Mouse (Mus musculus) heart, embryonic 13.5 days (tissue): ENCODE data around the gene 2900026A02Rik. TPM values are rescaled to one million over a fixed set of nuclear protein-coding genes. Genes with fewer than 3 reads are reported as not detected.

Source experiments
- ATAC-seq: fragments of 200-750 bp; cut with Nextera tagmentation; 2 replicates; pipeline ENCODE4 v1.8.0; 2017; ENCODE audit warnings: moderate TSS enrichment; ENCODE audit not compliant: insufficient number of reproducible peaks, low FRiP score, low TSS enrichment; ENCODE audit errors: extremely low read depth
- H3K27ac ChIP-seq: fragments of 300-500 bp; sonication (generic); replicated peaks from 2 replicates; pipeline ENCODE4 v1.5.1; 2015; ENCODE audit warnings: moderate library complexity, mild to moderate bottlenecking, inconsistent platforms
- H3K27me3 ChIP-seq: fragments of 300-500 bp; sonication (generic); replicated peaks from 2 replicates; pipeline ENCODE4 v1.6.1; 2015; ENCODE audit warnings: mild to moderate bottlenecking, inconsistent platforms
- H3K36me3 ChIP-seq: fragments of 300-500 bp; sonication (generic); 2 replicates; pipeline ENCODE4 v1.6.1; 2015; ENCODE audit warnings: mild to moderate bottlenecking, inconsistent platforms
- H3K4me1 ChIP-seq: fragments of 300-500 bp; sonication (generic); 2 replicates; pipeline ENCODE4 v1.6.1; 2015; ENCODE audit warnings: inconsistent platforms
- H3K4me2 ChIP-seq: fragments of 300-500 bp; sonication (generic); 2 replicates; pipeline ENCODE4 v1.6.1; 2015; ENCODE audit warnings: inconsistent platforms, mild to moderate bottlenecking, moderate library complexity
- H3K4me3 ChIP-seq: fragments of 300-500 bp; sonication (generic); 2 replicates; pipeline ENCODE4 v1.5.1; 2015; ENCODE audit warnings: moderate library complexity, mild to moderate bottlenecking, inconsistent platforms
- H3K9ac ChIP-seq: fragments of 300-500 bp; sonication (generic); 2 replicates; pipeline ENCODE4 v1.6.1; 2015; ENCODE audit warnings: inconsistent platforms, mild to moderate bottlenecking, moderate library complexity
- H3K9me3 ChIP-seq: fragments of 300-500 bp; sonication (generic); 2 replicates; pipeline ENCODE4 v1.6.1; 2016; ENCODE audit warnings: inconsistent platforms
- WGBS: fragments of 180-500 bp; shearing (Covaris S2); methylation state at CpG from one replicate; pipeline ENCODE4 v1.1.7; 2015; ENCODE audit warnings: mixed read lengths; 5-methylcytosine and 5-hydroxymethylcytosine counted together
- polyA plus RNA-seq: library from polyadenylated mRNA; unstranded; fragments of >200 nt; fragmentation: Nextera tagmentation; extraction: Ambion mirVana; gene quantifications from 2 replicates; pipeline ENCODE4 v1.2.1, GENCODE M21; 2015

Gene 2900026A02Rik
- polyA plus RNA-seq, 1 experiment from 2014 or later, result 14.8 TPM

DNA sequence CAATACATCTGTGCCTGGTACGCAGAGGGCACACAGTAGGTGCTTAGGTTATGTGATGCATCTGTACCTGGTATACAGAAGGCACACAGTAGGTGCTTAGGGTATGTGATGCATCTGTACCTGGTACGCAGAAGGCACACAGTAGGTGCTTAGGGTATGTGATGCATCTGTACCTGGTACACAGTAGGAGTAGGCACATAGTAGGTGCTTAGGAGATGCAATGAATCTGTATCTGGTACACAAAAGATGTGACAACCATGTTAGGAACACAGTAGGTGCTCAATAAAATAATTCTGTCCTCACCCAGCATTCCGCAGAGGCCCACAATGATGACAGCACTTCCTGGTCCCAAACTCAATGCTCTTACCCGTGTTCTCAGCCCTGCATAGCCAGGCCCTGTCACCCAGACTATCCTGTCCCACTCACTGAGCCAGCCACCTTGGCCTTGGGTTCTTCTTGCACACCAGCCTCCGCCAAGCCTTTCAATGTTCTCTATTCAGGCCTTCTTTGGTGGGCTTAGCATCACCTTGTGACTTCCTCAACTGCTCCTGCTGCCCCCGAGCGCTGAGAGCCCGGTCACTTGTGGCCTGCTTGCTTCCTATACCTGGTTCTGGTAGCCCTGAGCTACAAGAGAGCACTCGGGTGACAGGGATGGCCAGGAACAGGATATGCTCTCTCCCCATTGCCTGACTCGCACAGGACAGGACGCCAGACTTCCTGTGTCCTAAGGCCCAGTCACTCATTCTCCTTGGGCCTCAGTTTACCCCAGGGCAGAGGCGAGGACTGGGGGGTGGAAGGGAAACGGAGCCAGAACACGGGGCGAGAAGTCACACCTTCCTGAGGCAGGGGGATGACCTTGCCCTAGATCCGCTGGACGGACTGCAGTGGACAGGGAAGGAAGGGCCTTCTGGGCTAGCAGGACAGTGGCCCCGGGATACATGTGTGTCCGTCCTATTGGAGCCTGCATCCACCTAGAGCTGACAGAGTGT is 87.0 kb downstream of the 2900026A02Rik start:
- H3K27ac ChIP-seq, result peak overlapping the region; percentile 98
- peaks cover 77% of the 10 kb centered on the region for H3K4me1 ChIP-seq
- H3K4me2 ChIP-seq, result peak overlapping the region; percentile 86
- H3K9ac ChIP-seq, result peak overlapping the region; percentile 65
- H3K27me3 ChIP-seq, result no peaks in the 10 kb centered on the region
- 77% methylated on average over 19 of the region's 19 CpGs for WGBS
- ATAC-seq, result no peak
- H3K4me3 ChIP-seq, result no peak overlapping the region
- no peaks in the 10 kb centered on the region for H3K9me3 ChIP-seq
- H3K36me3 ChIP-seq, result peaks cover 15% of the 10 kb centered on the region

DNA sequence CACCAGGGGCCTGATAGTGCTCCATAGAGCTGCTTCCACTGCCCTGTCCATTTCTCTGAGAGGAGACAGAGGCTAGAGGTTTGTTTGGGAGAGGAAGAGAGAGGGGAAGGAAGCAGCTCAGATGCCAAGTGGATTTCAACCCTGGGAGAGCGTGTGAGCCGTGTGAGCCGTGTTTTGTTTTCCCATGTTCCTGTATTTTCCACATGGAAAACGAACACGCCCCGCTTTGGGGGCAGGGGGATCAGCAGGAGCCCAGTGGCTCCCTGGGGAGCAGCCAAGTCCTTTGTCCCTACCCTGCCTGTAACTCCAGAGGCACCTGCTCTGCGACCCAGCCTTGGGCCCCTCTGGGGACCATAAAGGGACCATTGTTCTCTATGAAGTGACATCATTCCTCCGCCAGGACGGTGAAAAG is 88.0 kb downstream of the 2900026A02Rik start:
- peaks cover 81% of the 10 kb centered on the region for H3K4me1 ChIP-seq
- WGBS, result 35% methylated on average over 9 of the region's 9 CpGs
- H3K27ac ChIP-seq, result peak overlapping the region; percentile 98
- no peaks in the 10 kb centered on the region for H3K9me3 ChIP-seq
- ATAC-seq, result peak; percentile 28; the same call in 1 of the 2 replicates
- peak overlapping the region; percentile 24 for H3K4me2 ChIP-seq
- peak overlapping the region; percentile 65 for H3K9ac ChIP-seq
- no peaks in the 10 kb centered on the region for H3K27me3 ChIP-seq
- H3K4me3 ChIP-seq, result peak overlapping the region; percentile 2; the same call in 1 of the 2 replicates
- peaks cover 19% of the 10 kb centered on the region for H3K36me3 ChIP-seq

DNA sequence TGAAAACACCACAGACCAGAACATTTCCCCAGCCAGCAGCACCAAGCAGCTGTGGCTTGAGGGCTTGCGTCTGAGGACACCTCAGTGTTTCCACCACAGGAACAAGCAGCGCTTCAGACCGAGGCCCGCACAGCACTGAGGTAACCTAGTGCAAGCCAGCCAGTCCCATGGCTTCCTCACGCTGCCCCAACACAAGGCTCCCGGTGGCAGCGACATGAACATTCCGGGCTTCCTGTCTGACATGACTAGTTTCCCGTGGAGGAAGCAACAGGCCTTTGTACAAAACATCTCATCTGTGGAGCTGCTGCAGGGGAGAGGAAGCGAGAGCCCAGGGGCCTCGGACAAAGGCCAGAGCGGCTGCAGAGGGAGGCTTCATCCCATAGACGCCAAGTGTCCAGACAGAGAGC is 88.4 kb downstream of the 2900026A02Rik start:
- H3K9me3 ChIP-seq, result no peaks in the 10 kb centered on the region
- ATAC-seq, result no peak
- 47% methylated on average over 13 of the region's 13 CpGs for WGBS

DNA sequence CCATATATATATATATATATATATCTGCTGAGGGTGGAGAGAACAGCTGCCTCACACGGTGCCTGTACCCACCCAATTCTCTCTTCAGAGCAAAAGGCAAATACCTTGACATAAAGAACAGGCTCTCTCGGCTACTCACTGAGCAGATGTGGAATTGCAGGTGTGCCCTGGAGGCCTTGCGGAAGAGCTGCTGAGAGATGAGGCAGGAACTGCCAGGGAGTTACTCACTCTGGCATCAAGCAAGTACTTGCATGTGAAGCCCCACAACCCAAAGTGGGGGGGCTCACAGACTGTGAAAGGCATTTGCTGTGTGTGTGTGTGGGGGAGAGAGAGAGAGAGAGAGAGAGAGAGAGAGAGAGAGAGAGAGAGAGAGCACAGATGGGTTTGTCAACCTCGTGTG is 92.6 kb downstream of the 2900026A02Rik start:
- 64% methylated on average over 4 of the region's 4 CpGs for WGBS
- Histone ChIP-seq H3K27ac (no peak overlapping the region), H3K9ac (peak overlapping the region; percentile 24; the same call in 1 of the 2 replicates), H3K27me3 (no peaks in the 10 kb centered on the region), H3K4me3 (no peak overlapping the region), H3K4me1 (peaks cover 77% of the 10 kb centered on the region), H3K9me3 (no peaks in the 10 kb centered on the region), H3K36me3 (peaks cover 29% of the 10 kb centered on the region), H3K4me2 (no peak overlapping the region)
- ATAC-seq, result no peak

More for the DNA sequence above, 88.4 kb downstream of the 2900026A02Rik start:
- peak overlapping the region; percentile 98 for H3K27ac ChIP-seq
- peak overlapping the region; percentile 24 for H3K4me2 ChIP-seq
- no peaks in the 10 kb centered on the region for H3K27me3 ChIP-seq
- peak overlapping the region; percentile 2; the same call in 1 of the 2 replicates for H3K4me3 ChIP-seq
- H3K9ac ChIP-seq, result peak overlapping the region; percentile 65
- peaks cover 86% of the 10 kb centered on the region for H3K4me1 ChIP-seq
- H3K36me3 ChIP-seq, result peaks cover 19% of the 10 kb centered on the region

GRCm38 (mm10) chr5:113126476-113126875 is 94.6 kb downstream of the 2900026A02Rik start:
- 87% methylated on average over 12 of the region's 12 CpGs for WGBS
- no peaks in the 10 kb centered on the region for H3K27me3 ChIP-seq
- peaks cover 77% of the 10 kb centered on the region for H3K4me1 ChIP-seq
- H3K9me3 ChIP-seq, result no peaks in the 10 kb centered on the region
- ATAC-seq, result no peak
- no peak overlapping the region for H3K4me2 ChIP-seq
- H3K27ac ChIP-seq, result no peak overlapping the region
- H3K4me3 ChIP-seq, result no peak overlapping the region
- peaks cover 25% of the 10 kb centered on the region for H3K36me3 ChIP-seq
- H3K9ac ChIP-seq, result no peak overlapping the region

GRCm38 (mm10) chr5:113123693-113124092 is 97.3 kb downstream of the 2900026A02Rik start:
- peaks cover 81% of the 10 kb centered on the region for H3K4me1 ChIP-seq

DNA sequence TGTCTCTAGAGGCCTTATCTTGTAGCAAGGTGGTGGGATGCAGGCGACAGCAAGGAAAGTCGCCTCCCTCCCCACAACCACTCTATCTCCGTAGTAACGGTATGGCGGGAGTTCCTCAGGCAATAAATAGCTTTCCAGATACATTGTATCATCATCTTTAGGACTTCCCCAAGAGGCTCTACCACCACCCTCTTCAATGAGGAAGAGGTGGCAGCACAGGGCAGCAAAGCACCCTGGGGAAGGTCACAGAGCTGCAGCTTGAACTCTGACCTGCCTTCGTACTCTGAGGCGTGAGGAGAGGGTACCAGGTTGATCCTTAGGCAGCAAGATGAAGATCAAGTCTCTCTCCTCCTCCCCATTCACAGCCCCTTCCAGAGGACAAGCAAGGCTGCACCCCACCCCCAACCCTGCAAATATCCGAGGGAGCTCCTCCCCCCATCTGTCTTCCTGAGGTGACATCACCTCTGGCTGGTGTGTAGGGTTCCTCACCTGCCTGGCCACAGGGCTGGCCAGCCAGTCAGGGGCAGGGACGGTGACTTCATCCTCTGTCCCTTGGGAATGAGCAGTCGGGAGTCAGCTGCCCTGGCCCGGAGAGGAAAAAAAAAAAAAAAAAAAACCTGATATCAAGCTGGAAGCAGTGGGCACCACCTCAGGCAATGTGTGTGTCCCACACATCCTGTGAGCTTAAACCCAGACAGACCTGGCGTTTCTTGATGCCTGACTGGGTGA is 98.5 kb downstream of the 2900026A02Rik start:
- H3K27ac ChIP-seq, result peak overlapping the region; percentile 61
- H3K4me1 ChIP-seq, result peaks cover 80% of the 10 kb centered on the region
- H3K36me3 ChIP-seq, result peaks cover 18% of the 10 kb centered on the region; the same call in 1 of the 2 replicates
- peak overlapping the region; percentile 34 for H3K4me2 ChIP-seq
- no peaks in the 10 kb centered on the region for H3K27me3 ChIP-seq
- 17% methylated on average over 12 of the region's 12 CpGs for WGBS
- no peak overlapping the region for H3K4me3 ChIP-seq
- H3K9ac ChIP-seq, result peak overlapping the region; percentile 45
- ATAC-seq, result peak; percentile 39; the same call in 1 of the 2 replicates
- no peaks in the 10 kb centered on the region for H3K9me3 ChIP-seq

More at GRCm38 (mm10) chr5:113123693-113124092, 97.3 kb downstream of the 2900026A02Rik start:
- H3K4me3 ChIP-seq, result no peak overlapping the region
- H3K4me2 ChIP-seq, result no peak overlapping the region
- H3K9ac ChIP-seq, result no peak overlapping the region; the same call in 1 of the 2 replicates
- WGBS, result 59% methylated on average over 10 of the region's 10 CpGs
- peak overlapping the region; percentile 61 for H3K27ac ChIP-seq
- ATAC-seq, result no peak
- H3K9me3 ChIP-seq, result no peaks in the 10 kb centered on the region
- H3K27me3 ChIP-seq, result no peaks in the 10 kb centered on the region
- peaks cover 19% of the 10 kb centered on the region for H3K36me3 ChIP-seq

DNA sequence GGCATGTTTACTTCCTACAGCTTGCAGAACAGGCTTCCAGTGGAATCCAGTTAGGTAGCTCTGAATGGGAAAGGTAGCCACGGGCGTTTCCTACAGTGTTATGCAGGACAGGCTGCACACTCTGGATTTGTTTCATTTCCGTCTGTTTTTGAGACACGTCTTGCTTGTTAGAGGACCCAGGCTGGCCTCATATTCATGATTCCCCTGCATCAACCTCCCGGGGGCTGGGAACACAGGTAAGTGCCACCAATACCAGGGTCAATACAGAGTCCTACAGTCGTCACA is 99.5 kb downstream of the 2900026A02Rik start:
- Histone ChIP-seq H3K9me3 (no peaks in the 10 kb centered on the region), H3K36me3 (peaks cover 11% of the 10 kb centered on the region; the same call in 1 of the 2 replicates), H3K27me3 (no peaks in the 10 kb centered on the region), H3K4me3 (no peak overlapping the region), H3K4me2 (no peak overlapping the region), H3K27ac (peak overlapping the region; percentile 61), H3K4me1 (peaks cover 82% of the 10 kb centered on the region), H3K9ac (peak overlapping the region; percentile 12)
- no peak for ATAC-seq
- WGBS, result 63% methylated on average over 6 of the region's 6 CpGs

- H3K4me3 ChIP-seq, result no peak overlapping the region
- peak overlapping the region; percentile 61; the same call in 1 of the 2 replicates for H3K27ac ChIP-seq
- peaks cover 88% of the 10 kb centered on the region for H3K4me1 ChIP-seq
- ATAC-seq, result no peak
- peaks cover 6% of the 10 kb centered on the region; the same call in 1 of the 2 replicates for H3K36me3 ChIP-seq
- no peaks in the 10 kb centered on the region for H3K9me3 ChIP-seq
- WGBS, result 29% methylated on average over 15 of the region's 15 CpGs
- no peak overlapping the region for H3K4me2 ChIP-seq
- H3K9ac ChIP-seq, result peak overlapping the region; percentile 12
- no peaks in the 10 kb centered on the region for H3K27me3 ChIP-seq
Observed at GRCm38 (mm10) chr5:113120741-113121590, 100.1 kb downstream of the 2900026A02Rik start.

DNA sequence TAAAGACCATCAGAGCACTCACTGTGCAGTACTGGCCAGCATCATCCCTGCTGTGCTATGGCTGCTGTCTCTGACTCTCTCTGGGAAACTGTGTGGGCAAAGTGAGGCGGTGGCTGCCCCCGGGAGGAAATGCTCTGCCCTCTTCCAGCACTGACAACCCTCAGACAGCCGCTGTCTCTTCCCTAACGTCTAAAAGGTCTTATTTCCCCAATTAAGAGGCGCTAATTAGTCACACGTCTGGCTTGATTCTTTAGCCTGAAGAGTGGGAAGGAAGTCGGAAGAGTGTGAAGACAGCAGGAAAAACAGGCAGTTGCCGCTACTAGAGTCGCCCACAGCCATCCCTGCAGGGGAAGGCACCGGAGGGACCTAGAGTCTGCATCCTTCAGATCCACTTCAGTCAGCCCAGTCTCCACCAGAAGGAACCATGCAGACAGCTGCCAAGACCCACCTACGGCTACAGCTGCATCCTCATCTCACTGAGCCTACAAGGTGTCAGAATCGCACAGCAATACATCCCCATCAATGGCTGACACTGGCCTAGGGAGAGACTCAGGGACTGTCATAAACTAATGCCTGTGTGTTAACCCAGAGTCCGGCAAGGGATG is 101.1 kb downstream of the 2900026A02Rik start:
- H3K9ac ChIP-seq, result 0 out of 2 replicates have a peak overlapping the region, but pooled peaks have one; percentile 37
- H3K4me2 ChIP-seq, result no peak overlapping the region
- peaks cover 98% of the 10 kb centered on the region for H3K4me1 ChIP-seq
- 35% methylated on average over 13 of the region's 13 CpGs for WGBS
- ATAC-seq, result no peak
- no peak overlapping the region for H3K4me3 ChIP-seq
- no peaks in the 10 kb centered on the region for H3K27me3 ChIP-seq
- no peaks in the 10 kb centered on the region for H3K9me3 ChIP-seq
- H3K36me3 ChIP-seq, result 0 out of 2 replicates have a peak, but pooled peaks cover 3% of the 10 kb centered on the region
- peak overlapping the region; percentile 28 for H3K27ac ChIP-seq
